10 mouse cellular contexts compared by ENCODE assay signal in genomic region chr17:50193653-50194052, GRCm38 (mm10). TPM values are rescaled to one million over a fixed set of nuclear protein-coding genes. Genes with fewer than 3 reads are reported as not detected.
DNase-seq lines count a peak whose midpoint lies in the region; ATAC-seq and TF ChIP-seq lines count a peak whose summit lies in the region.
"Had no signal": no experiment of that assay in that cellular context is flagged by ENCODE, and none has a peak within 500 bp of the region (broad histone marks: within the 10 kb centered on the region; RNA-seq: fewer than 3 reads in every experiment).

No protein-coding gene starts in this region.

- no peak overlapping the region for H3K9ac ChIP-seq in hindbrain, embryonic 15.5 days
- H3K9ac ChIP-seq in lung, embryonic 16.5 days (ENCODE audit: low read length) = no peak overlapping the region
- H3K9ac ChIP-seq in lung, postnatal 0 days (replicated peaks; ENCODE audit: low read depth) = no peak overlapping the region
- H3K9ac ChIP-seq: lung, embryonic 15.5 days had no signal

- no peak overlapping the region for H3K4me3 ChIP-seq in hindbrain, embryonic 15.5 days
- no peak overlapping the region for H3K4me3 ChIP-seq in hindbrain, embryonic 10.5 days
- H3K4me3 ChIP-seq in lung, embryonic 16.5 days (ENCODE audit: low read length) = no peak overlapping the region
- H3K4me3 ChIP-seq in lung, postnatal 0 days (ENCODE audit: low read depth, low read length) = no peak overlapping the region
- H3K4me3 ChIP-seq: lung, embryonic 15.5 days had no signal

- H3K9me3 ChIP-seq in hindbrain, embryonic 15.5 days = no peaks in the 10 kb centered on the region
- H3K9me3 ChIP-seq in hindbrain, embryonic 10.5 days = no peaks in the 10 kb centered on the region
- H3K9me3 ChIP-seq in lung, embryonic 16.5 days (ENCODE audit: control insufficient read depth, low read length) = no peaks in the 10 kb centered on the region
- no peaks in the 10 kb centered on the region for H3K9me3 ChIP-seq in lung, postnatal 0 days (ENCODE audit: low read length)
- H3K9me3 ChIP-seq: lung, embryonic 15.5 days had no signal

- H3K27ac ChIP-seq in hindbrain, embryonic 15.5 days (replicated peaks) = no peak overlapping the region
- no peak overlapping the region for H3K27ac ChIP-seq in hindbrain, embryonic 10.5 days
- no peak overlapping the region for H3K27ac ChIP-seq in lung, embryonic 16.5 days (ENCODE audit: low read length)
- no peak overlapping the region for H3K27ac ChIP-seq in lung, postnatal 0 days (ENCODE audit: low read length)
- H3K27ac ChIP-seq: lung, embryonic 15.5 days had no signal

- DNase-seq in hindbrain, embryonic 10.5 days (ENCODE audit: low spot score) = no peak
- DNase-seq in lung, adult 18-20 months = no peak
- peak; percentile 73 for DNase-seq in brain, embryonic 14.5 days (ENCODE audit: low read depth)
- peak; percentile 49 for DNase-seq in lung, postnatal 0 days (ENCODE audit: low spot score)
- no peak for DNase-seq in cerebellum, adult 9-11 months
- no peak for DNase-seq in gastrocnemius, adult 18-20 months (ENCODE audit: low spot score)
- DNase-seq: thymus, adult 2 months had no signal

- no peak for TF ChIP-seq EP300 in lung, postnatal 0 days (IDR thresholded peaks at IDR 0.05)

- no peak for TF ChIP-seq POLR2A in brain, embryonic 14.5 days (IDR thresholded peaks at IDR 0.05; ENCODE audit: borderline replicate concordance, extremely low read depth, insufficient read depth, insufficient read length, poor library complexity, severe bottlenecking)

- TF ChIP-seq CTCF in brain, embryonic 14.5 days (IDR thresholded peaks at IDR 0.05; ENCODE audit: borderline replicate concordance, extremely low read depth, insufficient read depth, insufficient read length) = peak; percentile 57; the same call in 1 of the 2 replicates
- peak; percentile 70 for TF ChIP-seq CTCF in lung, postnatal 0 days (IDR thresholded peaks at IDR 0.05)

- H3K27me3 ChIP-seq in hindbrain, embryonic 15.5 days = peaks cover 13% of the 10 kb centered on the region; the same call in 1 of the 2 replicates
- peaks cover 70% of the 10 kb centered on the region for H3K27me3 ChIP-seq in hindbrain, embryonic 10.5 days (ENCODE audit: insufficient read depth, poor library complexity, severe bottlenecking)
- H3K27me3 ChIP-seq in lung, embryonic 16.5 days (ENCODE audit: control insufficient read depth, insufficient read depth, low read depth, low read length) = peaks cover 5% of the 10 kb centered on the region
- H3K27me3 ChIP-seq in lung, postnatal 0 days (replicated peaks; ENCODE audit: insufficient read depth, low read length) = peaks cover 4% of the 10 kb centered on the region; the same call in 1 of the 2 replicates

- H3K4me1 ChIP-seq in hindbrain, embryonic 15.5 days (replicated peaks) = peaks cover 37% of the 10 kb centered on the region
- peaks cover 37% of the 10 kb centered on the region for H3K4me1 ChIP-seq in hindbrain, embryonic 10.5 days (replicated peaks)
- no peaks in the 10 kb centered on the region; the same call in 1 of the 2 replicates for H3K4me1 ChIP-seq in lung, embryonic 16.5 days (replicated peaks; ENCODE audit: control insufficient read depth, insufficient read depth, low read length)
- H3K4me1 ChIP-seq in lung, postnatal 0 days (ENCODE audit: insufficient read depth, low read depth, low read length) = no peaks in the 10 kb centered on the region; the same call in 1 of the 2 replicates

- no peaks in the 10 kb centered on the region for H3K36me3 ChIP-seq in hindbrain, embryonic 15.5 days
- H3K36me3 ChIP-seq in hindbrain, embryonic 10.5 days = no peaks in the 10 kb centered on the region
- no peaks in the 10 kb centered on the region for H3K36me3 ChIP-seq in lung, embryonic 16.5 days (ENCODE audit: control insufficient read depth, insufficient read depth, low read length)
- H3K36me3 ChIP-seq in lung, postnatal 0 days (ENCODE audit: insufficient read depth, low read length) = no peaks in the 10 kb centered on the region
- H3K36me3 ChIP-seq: lung, embryonic 15.5 days had no signal

- peak; percentile 38; the same call in 1 of the 2 replicates for ATAC-seq in hindbrain, embryonic 15.5 days (ENCODE audit: low FRiP score, low read depth)
- ATAC-seq in lung, embryonic 16.5 days (ENCODE audit: low read depth) = peak; percentile 24; the same call in 1 of the 2 replicates
- 0 out of 2 replicates have a peak, but pooled peaks have one; percentile 18 for ATAC-seq in lung, postnatal 0 days

- H3K4me2 ChIP-seq in hindbrain, embryonic 15.5 days = no peak overlapping the region
- no peak overlapping the region for H3K4me2 ChIP-seq in lung, embryonic 16.5 days (ENCODE audit: low read depth, low read length)
- no peak overlapping the region for H3K4me2 ChIP-seq in lung, postnatal 0 days (replicated peaks; ENCODE audit: low read depth, low read length)
- H3K4me2 ChIP-seq: lung, embryonic 15.5 days had no signal

- WGBS in hindbrain, embryonic 15.5 days = 38% methylated on average over 3 of the region's 3 CpGs
- WGBS in hindbrain, embryonic 10.5 days = 58% methylated on average over 3 of the region's 3 CpGs
- WGBS in lung, embryonic 16.5 days = 31% methylated on average over 3 of the region's 3 CpGs
- 38% methylated on average over 3 of the region's 3 CpGs for WGBS in lung, postnatal 0 days

RNA-seq across cellular contexts. Expression of gene Rftn1, which starts 3.2 kb away (rescaled TPM):
- 19.7 and 21.2 TPM in 2 replicates for polyA plus RNA-seq in hindbrain, embryonic 15.5 days (2015; fragmentation: Nextera tagmentation; extraction: Ambion mirVana)
- 4.9 and 7.6 TPM in 2 replicates for polyA plus RNA-seq in hindbrain, embryonic 10.5 days (2016; fragmentation: Nextera tagmentation; extraction: Ambion mirVana)
- polyA plus RNA-seq in lung, embryonic 16.5 days (2015; fragmentation: Nextera tagmentation; extraction: Ambion mirVana) = 18.2 and 21.0 TPM in 2 replicates
- 17.7 and 18.2 TPM in 2 replicates for polyA plus RNA-seq in brain, embryonic 14.5 days (2012; rRNA removed)
- polyA plus RNA-seq in lung, postnatal 0 days (2015; fragmentation: Nextera tagmentation; extraction: Ambion mirVana) = 16.9 and 18.2 TPM in 2 replicates
- total RNA-seq in gastrocnemius, adult 18-20 months (2021) = 10 to 100 TPM; 10.3 to 10.6 TPM

Comparison
In these comparisons a context has a peak if more than half of its experiments do, and no peak if none do; other contexts are left out.
1. DNase-seq: peak in brain, embryonic 14.5 days (single experiment) and lung, postnatal 0 days (single experiment); none in hindbrain, embryonic 10.5 days (single experiment), lung, adult 18-20 months (0 of 2), cerebellum, adult 9-11 months (single experiment) and gastrocnemius, adult 18-20 months (single experiment).
2. Peak in every context shown above with its lines, with median percentiles within 50 percentile points of each other: ATAC-seq.